Mouse (Mus musculus) brain, embryonic 14.5 days (tissue): ENCODE measurements at regions not wholly inside any gene's neighbourhood (a gene's known extent, or its start where the extent isn't known, plus 50 kb on each side); places are given as distances from the start of the nearest gene placed in this dataset.

Experiments
- DNase-seq: peaks from one replicate; pipeline ENCODE4 v3.0.0-alpha.2; 2011; ENCODE audit warnings: low read depth
- CTCF ChIP-seq: fragments of 200-500 bp; IDR thresholded peaks from 2 replicates; pipeline ENCODE4 v1.5.1; 2012; ENCODE audit warnings: inconsistent platforms, mild to moderate bottlenecking, moderate library complexity, borderline replicate concordance; ENCODE audit not compliant: insufficient read depth, insufficient read length; ENCODE audit errors: extremely low read depth
- POLR2A ChIP-seq: fragments of 200-500 bp; IDR thresholded peaks from 2 replicates; pipeline ENCODE4 v1.6.1; 2012; ENCODE audit warnings: mild to moderate bottlenecking, inconsistent platforms, borderline replicate concordance; ENCODE audit not compliant: poor library complexity, insufficient read depth, insufficient read length, severe bottlenecking; ENCODE audit errors: extremely low read depth

DNA sequence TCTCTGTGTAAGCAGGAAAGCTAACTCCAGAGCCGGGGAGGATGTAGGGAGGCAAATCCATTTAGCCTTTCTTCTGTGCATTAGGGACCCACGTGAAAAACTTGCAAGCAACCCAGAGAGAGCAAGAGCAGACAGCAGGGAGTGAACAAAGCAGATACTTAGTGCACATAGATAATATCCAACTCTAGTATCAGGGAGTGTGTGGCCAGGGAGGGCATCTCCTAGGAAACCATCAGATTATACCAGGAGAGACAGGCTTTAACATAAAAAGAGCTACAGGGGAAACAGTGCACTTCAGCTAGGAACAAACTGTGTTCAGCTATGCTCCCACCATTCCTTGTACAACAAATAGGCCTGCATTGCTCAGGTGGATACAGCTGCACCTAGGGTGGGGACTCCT, 230.7 kb upstream of the Apob start:
- DNase-seq: peak; percentile 54
- no peak for TF ChIP-seq CTCF
- TF ChIP-seq POLR2A: no peak

DNA sequence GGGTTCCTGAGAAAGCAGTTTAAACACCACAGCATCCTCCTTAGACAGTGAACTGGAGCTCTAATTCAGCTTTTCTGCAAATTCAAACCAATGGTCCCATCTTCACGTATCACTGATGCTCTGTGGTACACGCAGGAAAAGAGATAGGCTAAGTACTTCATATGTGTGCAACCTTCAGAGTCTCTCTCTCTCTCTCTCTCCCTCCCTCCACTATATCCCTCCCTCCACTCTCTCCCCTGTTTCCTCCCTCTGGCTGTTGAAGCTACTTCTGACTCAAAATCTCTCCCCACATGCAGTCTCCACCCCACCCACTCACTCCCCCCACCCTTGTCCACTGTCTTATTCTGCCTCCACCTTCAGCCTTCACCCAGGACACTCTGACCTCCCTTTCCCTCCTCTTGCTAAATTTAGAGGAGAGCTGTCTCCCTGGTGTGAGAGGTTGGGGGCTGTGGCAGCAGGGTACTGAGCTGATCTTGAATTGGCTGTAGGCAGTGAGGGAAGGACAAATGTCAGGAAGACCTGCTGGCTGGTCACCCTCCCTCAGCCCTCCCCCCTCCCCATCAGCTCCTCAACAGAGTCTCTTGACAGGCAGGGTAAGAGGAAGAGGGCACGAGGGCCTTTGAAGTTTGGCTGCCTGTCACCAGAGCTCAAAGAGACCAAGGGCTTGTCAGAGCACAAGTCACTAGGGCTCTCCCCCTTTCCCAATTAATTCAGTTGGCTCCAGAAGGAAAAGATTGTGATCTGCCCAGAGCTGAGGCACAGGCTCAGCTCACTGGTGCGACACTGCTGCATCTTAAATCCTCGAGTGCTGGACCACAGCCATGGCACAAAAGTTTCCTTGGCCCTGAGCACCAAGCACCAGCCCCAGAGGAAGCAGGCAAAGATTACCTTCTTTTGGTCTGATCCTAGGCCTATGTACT, 227.9 kb upstream of the Apob start:
- TF ChIP-seq CTCF: no peak
- TF ChIP-seq POLR2A: no peak
- peak; percentile 73 for DNase-seq

DNA sequence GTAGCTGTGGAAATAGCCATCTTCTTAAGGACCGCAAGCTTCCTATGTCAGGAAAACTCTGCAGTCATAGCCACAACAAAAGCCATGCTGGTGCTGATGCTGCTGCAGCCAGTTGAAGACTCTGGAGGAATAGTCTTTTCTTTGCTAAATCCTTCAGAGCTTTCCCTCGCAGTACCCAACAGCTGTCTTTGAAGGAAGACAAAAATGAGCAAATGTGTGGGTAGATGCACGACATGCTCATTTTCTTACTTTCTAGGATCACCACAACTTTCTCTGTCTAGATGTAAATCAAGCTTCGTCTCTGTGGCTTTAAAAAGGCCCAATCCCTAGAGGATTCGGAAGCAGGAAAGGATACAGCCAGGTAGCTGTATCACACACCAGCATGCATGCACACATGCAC, 222.6 kb upstream of the Apob start:
- TF ChIP-seq CTCF: no peak
- no peak for TF ChIP-seq POLR2A
- DNase-seq: no peak

DNA sequence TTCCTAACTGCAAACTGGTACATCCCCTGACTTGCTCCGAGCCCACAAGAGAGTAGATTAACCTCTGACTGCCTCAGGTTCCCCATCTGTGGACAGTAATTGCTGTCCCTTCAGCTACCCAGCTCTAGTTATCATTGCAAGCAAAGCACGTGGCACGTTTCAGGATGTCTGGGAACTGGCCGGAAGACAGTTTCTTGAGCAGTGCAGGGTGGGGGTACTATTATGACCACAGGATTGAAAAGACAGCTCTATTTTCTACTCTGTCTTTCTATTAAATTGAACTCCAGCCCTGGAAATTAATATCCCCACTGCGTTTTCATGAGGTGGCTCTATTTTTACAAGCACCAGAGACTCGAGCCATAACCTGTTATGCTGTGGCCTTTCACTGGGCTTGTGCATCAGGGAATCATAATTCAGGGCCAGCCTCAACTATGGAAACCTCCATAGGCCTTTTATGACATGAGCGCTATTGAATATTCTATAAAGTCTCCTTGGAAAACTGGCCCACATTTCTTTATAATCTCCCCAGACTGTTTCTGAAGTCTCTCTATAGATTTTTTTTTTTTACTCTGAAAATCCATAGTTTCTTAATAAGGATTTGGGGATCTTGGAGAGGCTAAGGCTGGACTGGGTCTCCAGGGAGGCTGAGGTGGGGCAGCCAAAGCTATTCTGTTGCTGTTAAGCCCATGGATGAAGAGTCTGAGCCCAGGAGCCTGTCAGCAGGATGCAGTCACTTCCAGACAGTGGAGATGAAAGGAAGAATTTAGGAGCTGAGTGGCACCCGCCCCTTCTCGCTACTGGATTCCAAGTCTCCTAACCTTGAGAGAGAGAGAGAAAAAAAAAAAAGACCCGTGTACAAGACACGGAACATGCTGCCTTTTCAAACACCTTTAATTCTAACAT, 212.4 kb upstream of the Apob start:
- no peak for TF ChIP-seq CTCF
- no peak for TF ChIP-seq POLR2A
- DNase-seq: no peak

DNA sequence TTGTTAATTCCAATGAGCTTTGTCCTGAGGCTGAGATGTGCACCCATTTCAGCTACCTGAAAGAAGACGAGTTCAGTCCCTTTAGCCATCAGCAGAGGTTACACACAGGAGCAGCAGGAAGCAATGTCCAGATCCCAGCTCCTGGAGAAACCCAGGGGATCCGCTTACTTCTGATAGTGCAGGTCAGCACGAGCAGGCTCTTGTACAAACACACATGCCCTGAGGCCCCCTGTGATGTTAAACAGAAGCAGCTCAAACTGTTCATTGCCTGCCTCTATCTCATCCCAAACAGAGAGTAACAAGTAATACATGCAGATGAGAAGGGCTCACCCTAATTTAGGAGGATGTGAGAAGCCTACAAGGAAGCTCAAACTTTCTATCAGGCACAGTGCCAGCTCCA, 203.3 kb upstream of the Apob start:
- TF ChIP-seq POLR2A: no peak
- TF ChIP-seq CTCF: no peak
- DNase-seq: no peak

DNA sequence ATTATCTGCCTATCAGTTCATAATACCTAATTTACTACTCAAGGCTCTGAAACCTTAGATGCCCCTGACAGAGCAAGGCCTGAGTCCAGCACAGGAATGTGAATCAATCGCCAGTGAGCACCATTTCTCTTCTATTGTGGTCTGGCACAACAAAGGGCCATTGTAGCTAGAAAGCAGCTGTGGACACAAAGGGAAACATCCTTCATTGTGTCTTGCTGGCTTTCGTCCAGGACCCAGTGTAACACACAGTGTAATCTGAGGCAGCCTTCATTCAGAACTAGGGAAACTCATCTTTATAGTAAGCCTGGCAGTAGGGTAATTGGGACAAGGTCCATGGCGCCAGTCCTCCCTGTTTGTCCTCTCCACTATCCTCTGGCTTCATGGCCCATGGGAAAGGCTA, 201.1 kb upstream of the Apob start:
- TF ChIP-seq POLR2A: no peak
- TF ChIP-seq CTCF: no peak
- DNase-seq: peak; percentile 59

DNA sequence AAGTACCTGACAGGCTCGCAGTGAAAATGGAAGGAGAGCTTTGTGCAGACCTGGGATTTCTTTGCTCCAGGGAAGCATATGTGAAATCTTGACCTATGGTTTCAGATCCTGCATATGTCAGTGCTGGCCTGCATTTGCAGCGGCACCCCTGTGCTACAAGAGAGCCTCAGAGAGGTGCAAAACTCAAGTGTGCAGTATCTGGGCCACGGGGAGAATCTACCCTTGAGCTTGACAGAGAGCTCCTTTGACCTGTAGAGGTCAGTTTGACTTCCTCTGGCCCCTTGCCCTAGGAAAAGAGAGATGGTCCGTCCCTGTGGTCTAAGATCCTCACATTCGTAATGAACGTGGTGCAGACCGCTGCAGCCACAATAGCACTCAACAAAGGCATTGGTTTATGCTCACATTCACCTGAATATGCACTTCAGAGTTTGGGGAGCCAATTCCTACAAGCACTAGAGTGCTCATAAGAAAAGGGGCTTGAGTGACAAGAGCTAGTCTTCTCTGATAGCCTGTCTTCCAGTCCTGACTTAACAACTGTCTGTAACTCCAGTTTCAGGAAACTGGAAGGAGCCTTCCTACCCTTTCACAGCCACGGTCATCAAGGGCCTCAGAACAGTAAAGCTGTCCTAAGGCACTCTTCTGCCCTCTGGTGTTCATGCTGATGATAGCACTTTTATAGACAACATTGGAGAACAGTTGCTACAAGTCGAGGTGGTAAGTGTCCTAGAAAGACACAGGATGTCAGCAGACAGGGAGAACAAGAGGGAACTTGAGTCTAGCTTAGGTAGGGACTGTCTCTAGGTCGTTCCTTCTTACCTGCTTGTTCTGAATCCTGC, 200.0 kb upstream of the Apob start:
- TF ChIP-seq POLR2A (no peak), CTCF (peak; percentile 73; the same call in 1 of the 2 replicates)
- DNase-seq: peak; percentile 92

DNA sequence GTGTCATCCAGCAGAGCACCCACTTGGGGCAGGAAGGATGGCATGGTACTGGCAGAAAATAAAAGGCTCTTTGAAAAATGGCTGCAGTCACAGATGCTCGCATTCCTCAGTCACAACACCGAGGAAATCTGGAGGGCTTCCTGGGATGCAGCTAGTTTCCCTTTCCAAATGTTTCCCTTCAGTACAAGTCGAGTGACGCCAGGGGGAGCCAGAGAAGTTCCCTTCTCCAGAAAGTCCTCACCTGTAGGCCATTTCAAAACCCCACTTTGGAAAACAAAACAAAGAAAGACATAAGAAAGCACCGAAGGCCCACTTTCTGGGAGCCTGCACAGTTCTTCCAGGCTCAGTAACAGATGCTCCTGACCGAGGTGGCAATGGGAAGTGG, 199.4 kb upstream of the Apob start:
- DNase-seq: no peak
- TF ChIP-seq CTCF (peak; percentile 25; the same call in 1 of the 2 replicates), POLR2A (no peak)

DNA sequence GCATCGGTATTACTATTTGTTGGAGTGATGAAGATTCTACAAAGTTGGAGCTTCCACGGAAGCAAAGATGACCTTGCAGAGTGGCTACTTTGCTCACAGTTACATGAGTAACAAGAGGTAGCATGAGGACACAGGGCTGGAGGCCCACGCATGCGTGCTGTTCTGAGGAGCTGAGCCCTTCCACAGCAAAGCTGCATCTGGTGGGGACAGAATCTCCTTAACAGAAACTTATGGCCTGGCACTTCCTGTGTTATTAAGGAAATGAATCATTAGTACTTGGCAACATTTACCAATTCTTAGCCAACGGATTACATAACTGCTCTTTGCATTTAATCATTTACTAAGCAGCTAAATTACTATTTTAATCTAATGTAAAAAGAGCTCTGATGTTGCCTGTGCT, 160.8 kb upstream of the Apob start:
- DNase-seq: no peak
- TF ChIP-seq POLR2A: no peak
- no peak for TF ChIP-seq CTCF

DNA sequence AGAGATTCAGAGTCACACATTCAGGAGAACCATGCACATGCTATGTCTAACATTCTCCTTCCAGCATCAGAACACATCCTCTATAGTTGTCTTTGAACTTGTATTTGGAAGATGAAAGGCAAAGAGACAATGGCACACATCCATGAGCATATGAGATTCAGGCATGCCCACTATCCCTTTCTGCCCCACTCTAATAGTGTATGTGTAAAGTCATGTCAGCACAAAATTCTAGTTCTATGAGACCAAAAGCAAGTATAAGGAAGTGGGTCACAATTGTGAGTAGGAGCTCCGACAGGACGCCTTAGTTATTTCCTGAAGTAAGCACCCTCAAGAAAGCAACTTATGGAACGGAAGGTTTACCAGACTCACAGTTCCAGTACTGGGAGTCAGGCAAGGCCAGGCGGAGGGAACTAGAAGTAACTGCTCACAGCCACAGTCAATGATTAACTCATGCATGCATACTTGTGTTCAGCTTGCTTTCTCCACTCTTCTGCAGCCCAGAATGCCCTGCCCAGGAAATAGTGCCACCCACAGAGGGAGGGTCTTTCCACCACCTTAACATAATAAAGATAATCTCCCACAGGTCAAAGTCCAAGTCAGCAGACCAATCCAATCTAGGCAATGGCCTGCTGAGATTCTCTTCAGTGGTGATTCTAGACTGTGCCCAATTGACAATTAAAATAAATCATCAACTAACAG, 157.3 kb upstream of the Apob start:
- no peak for TF ChIP-seq POLR2A
- no peak for TF ChIP-seq CTCF
- no peak for DNase-seq

DNA sequence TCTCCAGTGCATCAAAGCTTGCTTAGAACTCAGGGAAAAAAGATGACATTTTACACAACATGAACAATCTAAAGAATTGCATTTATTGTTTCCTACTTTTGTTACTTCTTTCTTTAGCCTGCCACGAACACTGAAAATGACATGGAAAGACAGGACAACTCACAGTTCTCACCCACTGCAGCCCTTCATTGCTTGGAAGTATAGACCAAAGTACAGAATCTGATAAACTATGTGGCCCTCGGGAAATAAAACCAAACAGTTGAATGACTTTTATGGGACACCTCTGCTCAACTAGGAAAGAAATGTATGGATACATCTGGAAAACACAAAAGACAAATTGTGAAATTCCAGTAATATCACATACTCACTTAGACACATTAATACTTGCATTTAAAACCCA, 156.7 kb upstream of the Apob start:
- TF ChIP-seq CTCF (no peak), POLR2A (no peak)
- DNase-seq: no peak

DNA sequence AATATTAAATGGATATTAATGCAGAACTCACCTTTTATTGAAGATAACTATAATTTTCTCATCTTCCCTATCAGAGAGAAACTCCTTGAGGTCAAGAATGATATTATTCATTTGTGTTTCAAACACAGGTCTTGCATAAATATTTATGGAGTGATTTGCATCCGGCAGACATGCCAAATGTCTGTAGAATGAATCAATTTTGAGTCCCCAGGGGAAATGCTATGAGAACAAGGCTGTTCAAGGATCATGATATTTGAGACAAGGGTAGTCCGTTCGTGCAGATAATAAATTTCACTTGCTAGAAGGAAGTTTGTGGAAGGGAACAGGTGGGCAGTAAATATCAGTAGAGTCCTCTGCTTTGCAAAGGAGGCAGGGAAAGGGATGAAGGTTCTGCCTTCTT, 141.7 kb upstream of the Apob start:
- TF ChIP-seq POLR2A: no peak
- TF ChIP-seq CTCF: no peak
- DNase-seq: peak; percentile 54
